Mouse (Mus musculus) kidney, postnatal 10 days (tissue): ENCODE data around the gene Epb41l5.
A peak's percentile ranks its signal among the peaks of the same experiment; 100 is the strongest.

ENCODE experiments used
- DNase-seq: peaks from one replicate; pipeline ENCODE4 v3.0.0; 2021; ENCODE audit warnings: mixed read lengths

The Epb41l5 gene

DNA sequence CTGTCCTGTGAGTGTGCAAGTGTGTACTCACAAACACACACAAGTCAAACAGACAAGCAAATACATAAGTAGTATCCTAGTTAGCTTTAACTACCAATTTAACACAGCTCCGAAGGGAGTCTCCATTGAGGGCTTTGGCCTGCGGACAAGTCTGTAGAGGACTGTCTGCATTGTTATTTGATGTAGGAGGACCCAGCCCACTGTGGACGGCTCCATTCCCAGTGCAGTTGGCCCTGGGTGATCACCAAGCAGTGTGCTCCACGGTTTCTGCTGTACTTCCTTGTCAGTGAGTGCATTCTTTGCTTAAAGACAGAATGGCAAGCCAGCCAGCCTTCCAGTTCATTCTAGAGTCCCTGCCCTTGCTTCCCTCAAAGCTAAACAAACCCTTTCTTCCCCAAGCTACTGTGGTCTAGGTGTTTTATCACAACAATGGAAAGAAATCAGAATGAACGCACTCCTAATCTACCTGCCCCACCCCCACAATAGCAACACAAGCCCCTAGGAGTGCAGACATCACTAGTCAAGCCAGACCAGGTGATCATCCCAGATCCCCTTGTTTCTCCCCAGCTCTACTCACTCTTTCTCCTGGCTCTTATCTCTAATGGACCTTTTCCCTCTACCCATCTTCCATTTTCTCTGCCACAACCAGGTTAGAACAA lies 151.3 kb downstream of the Epb41l5 start:
- no peak for DNase-seq

DNA sequence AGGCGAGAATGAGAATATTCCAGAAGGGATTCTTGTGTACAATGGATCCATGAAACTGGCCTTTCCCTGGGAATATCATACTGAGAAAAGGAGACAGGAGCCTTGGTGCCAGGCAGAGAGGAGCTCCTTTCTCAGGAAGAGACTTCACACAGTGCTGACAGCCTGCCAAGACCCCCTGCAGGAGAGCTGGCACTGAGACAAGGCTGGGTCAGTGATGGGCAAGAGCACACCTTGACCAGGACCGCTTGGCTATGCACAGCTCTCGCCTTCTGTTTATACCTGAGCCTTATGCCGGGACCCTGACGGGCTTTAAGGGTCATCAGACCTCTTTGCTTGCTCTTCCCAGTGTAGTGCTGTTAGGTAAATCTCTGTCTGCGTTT lies 153.4 kb downstream of the Epb41l5 start:
- DNase-seq = peak; percentile 68
